Mouse (Mus musculus) lung, adult 2 months (tissue): ENCODE measurements around the gene Ndufa6.

Experiments
- CTCF ChIP-seq: fragments of 200-500 bp; IDR thresholded peaks from 2 replicates; pipeline ENCODE4 v1.5.1; 2011; ENCODE audit warnings: mild to moderate bottlenecking, low read length, control low read depth; ENCODE audit not compliant: insufficient read depth
- POLR2A ChIP-seq: fragments of 200-500 bp; IDR thresholded peaks from 2 replicates; pipeline ENCODE4 v1.6.1; 2011; ENCODE audit warnings: low read depth, mild to moderate bottlenecking, control low read depth, low read length, borderline replicate concordance; ENCODE audit errors: extremely low read depth

DNA sequence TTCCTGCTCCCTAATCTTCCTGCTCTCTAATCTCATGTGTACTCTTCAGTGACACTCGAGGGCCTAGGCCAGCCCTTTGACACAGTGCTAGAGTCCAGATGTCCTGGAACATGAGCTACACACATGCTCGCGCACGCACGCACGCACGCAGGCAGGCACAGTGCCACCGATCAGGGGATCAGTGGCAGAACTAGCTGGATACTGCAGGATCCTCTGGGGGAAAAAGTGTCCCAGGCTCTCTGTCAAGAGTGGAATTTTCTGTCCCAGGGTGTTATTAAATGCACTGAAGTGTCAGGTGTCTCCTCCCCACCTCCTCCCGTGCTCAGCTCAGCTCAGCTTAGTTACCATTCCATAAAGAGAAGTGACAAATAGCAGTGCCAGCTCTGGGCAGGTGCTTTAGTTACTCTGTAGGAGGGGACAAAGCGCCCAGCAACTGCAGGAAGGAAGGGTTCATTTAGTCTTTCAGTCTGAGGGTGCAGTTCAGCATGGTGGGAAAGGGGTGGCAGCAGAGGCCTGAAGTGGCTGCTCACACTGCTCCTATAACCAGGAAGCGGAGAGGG is 7.4 kb upstream of the Ndufa6 start:
- TF ChIP-seq CTCF (peak; percentile 58), POLR2A (no peak)
